Mouse (Mus musculus) hindbrain, embryonic 16.5 days (tissue): ENCODE measurements around the gene Npy4r. TPM values are rescaled to one million over a fixed set of nuclear protein-coding genes. Genes with fewer than 3 reads are reported as not detected.

Experiments
- ATAC-seq: fragments of 200-750 bp; cut with Nextera tagmentation; 2 replicates; pipeline ENCODE4 v1.8.0; 2017; ENCODE audit warnings: moderate TSS enrichment, moderate library complexity
- H3K27ac ChIP-seq: fragments of 300-500 bp; sonication (generic); 2 replicates; pipeline ENCODE4 v1.5.1; 2014; ENCODE audit warnings: low read depth, mild to moderate bottlenecking, control low read depth, low read length, moderate library complexity
- H3K27me3 ChIP-seq: fragments of 300-500 bp; sonication (generic); replicated peaks from 2 replicates; pipeline ENCODE4 v1.6.1; 2014; ENCODE audit warnings: low read length; ENCODE audit not compliant: control insufficient read depth, insufficient read depth
- H3K36me3 ChIP-seq: fragments of 300-500 bp; sonication (generic); 2 replicates; pipeline ENCODE4 v1.6.1; 2014; ENCODE audit warnings: mild to moderate bottlenecking, low read length, moderate library complexity, mixed read lengths; ENCODE audit not compliant: control insufficient read depth, insufficient read depth
- H3K4me1 ChIP-seq: fragments of 300-500 bp; sonication (generic); 2 replicates; pipeline ENCODE4 v1.6.1; 2014; ENCODE audit warnings: low read depth, low read length; ENCODE audit not compliant: control insufficient read depth, insufficient read depth
- H3K4me2 ChIP-seq: fragments of 300-500 bp; sonication (generic); 2 replicates; pipeline ENCODE4 v1.6.1; 2014; ENCODE audit warnings: mild to moderate bottlenecking, low read length, control low read depth, moderate library complexity
- H3K4me3 ChIP-seq: fragments of 300-500 bp; sonication (generic); 2 replicates; pipeline ENCODE4 v1.5.1; 2014; ENCODE audit warnings: mild to moderate bottlenecking, low read length, control low read depth, moderate library complexity
- H3K9ac ChIP-seq: fragments of 300-500 bp; sonication (generic); 2 replicates; pipeline ENCODE4 v1.6.1; 2014; ENCODE audit warnings: low read depth, mild to moderate bottlenecking, control low read depth, low read length, moderate library complexity
- H3K9me3 ChIP-seq: fragments of 300-500 bp; sonication (generic); 2 replicates; pipeline ENCODE4 v1.6.1; 2014; ENCODE audit warnings: mild to moderate bottlenecking, low read length, moderate library complexity; ENCODE audit not compliant: control insufficient read depth
- WGBS: fragments of 180-500 bp; shearing (Covaris S2); extraction: QIAGEN DNeasy Blood & Tissue Kit; methylation state at CpG from one replicate; pipeline ENCODE4 v1.1.7; 2014; 5-methylcytosine and 5-hydroxymethylcytosine counted together
- polyA plus RNA-seq: library from polyadenylated mRNA; unstranded; fragments of >200 nt; fragmentation: Nextera tagmentation; extraction: Ambion mirVana; gene quantifications from 2 replicates; pipeline ENCODE4 v1.2.1, GENCODE M21; 2015

The Npy4r gene
- polyA plus RNA-seq, 1 experiment from 2014 or later: 0.30 TPM

DNA sequence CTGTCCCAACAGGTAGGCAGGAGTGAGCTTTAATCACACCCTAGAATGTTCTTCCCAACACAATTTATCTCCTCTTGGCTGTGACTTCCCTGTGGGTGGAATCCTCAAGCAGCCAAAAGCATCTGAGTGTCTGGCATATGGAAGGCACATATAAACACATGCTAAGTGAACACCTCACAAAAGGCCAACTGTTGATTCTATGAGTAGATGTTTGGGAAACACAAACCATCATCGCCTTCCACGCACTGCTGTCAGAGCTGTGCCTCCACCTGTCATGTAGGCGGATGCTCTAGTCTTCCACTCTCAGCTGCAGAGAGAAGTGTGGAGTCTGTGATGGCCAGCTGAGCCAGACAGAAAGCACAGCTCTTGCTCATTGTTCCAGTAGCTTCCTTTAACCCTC is 27.1 kb upstream of the Npy4r start:
- no peak for ATAC-seq
- H3K27ac ChIP-seq: no peak overlapping the region
- no peaks in the 10 kb centered on the region for H3K4me1 ChIP-seq
- no peaks in the 10 kb centered on the region for H3K9me3 ChIP-seq
- H3K27me3 ChIP-seq: no peaks in the 10 kb centered on the region
- no peak overlapping the region for H3K4me3 ChIP-seq
- WGBS: 91% methylated on average over 3 of the region's 3 CpGs
- H3K4me2 ChIP-seq: no peak overlapping the region
- no peak overlapping the region for H3K9ac ChIP-seq
- H3K36me3 ChIP-seq: no peaks in the 10 kb centered on the region

DNA sequence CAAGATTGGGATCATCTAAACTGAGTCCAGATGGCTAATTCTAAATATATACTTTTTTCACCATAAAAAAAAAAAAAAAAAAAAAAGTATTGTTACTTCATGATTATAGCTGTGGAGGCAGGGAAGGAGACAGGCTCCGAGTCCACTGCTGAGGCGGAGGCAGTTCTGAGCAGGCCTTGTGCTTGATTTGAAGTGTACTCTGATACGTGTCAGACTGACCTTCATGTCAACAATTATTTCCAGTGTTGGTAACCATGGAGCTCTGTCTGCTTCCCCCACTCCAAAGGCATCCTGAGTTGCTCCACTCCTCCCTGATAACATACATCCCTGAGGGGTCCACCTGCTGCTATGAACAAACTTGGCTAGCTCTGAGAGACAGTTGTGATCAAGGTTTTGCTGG is 18.8 kb upstream of the Npy4r start:
- H3K4me2 ChIP-seq: no peak overlapping the region
- H3K27ac ChIP-seq: no peak overlapping the region
- WGBS: 87% methylated on average over 3 of the region's 3 CpGs

GRCm38 (mm10) chr14:34155752-34156151 is 3.5 kb upstream of the Npy4r start:
- no peak overlapping the region for H3K27ac ChIP-seq
- no peaks in the 10 kb centered on the region for H3K27me3 ChIP-seq
- no peak; the same call in 1 of the 2 replicates for ATAC-seq
- H3K36me3 ChIP-seq: no peaks in the 10 kb centered on the region
- H3K4me3 ChIP-seq: no peak overlapping the region
- 49% methylated on average over 12 of the region's 12 CpGs for WGBS
- no peaks in the 10 kb centered on the region for H3K9me3 ChIP-seq
- H3K4me1 ChIP-seq: no peaks in the 10 kb centered on the region
- H3K9ac ChIP-seq: no peak overlapping the region
- H3K4me2 ChIP-seq: no peak overlapping the region

More for the DNA sequence above, 18.8 kb upstream of the Npy4r start:
- no peaks in the 10 kb centered on the region for H3K27me3 ChIP-seq
- no peaks in the 10 kb centered on the region for H3K4me1 ChIP-seq
- no peaks in the 10 kb centered on the region for H3K36me3 ChIP-seq
- no peak overlapping the region for H3K9ac ChIP-seq
- H3K9me3 ChIP-seq: no peaks in the 10 kb centered on the region
- H3K4me3 ChIP-seq: no peak overlapping the region
- no peak for ATAC-seq

DNA sequence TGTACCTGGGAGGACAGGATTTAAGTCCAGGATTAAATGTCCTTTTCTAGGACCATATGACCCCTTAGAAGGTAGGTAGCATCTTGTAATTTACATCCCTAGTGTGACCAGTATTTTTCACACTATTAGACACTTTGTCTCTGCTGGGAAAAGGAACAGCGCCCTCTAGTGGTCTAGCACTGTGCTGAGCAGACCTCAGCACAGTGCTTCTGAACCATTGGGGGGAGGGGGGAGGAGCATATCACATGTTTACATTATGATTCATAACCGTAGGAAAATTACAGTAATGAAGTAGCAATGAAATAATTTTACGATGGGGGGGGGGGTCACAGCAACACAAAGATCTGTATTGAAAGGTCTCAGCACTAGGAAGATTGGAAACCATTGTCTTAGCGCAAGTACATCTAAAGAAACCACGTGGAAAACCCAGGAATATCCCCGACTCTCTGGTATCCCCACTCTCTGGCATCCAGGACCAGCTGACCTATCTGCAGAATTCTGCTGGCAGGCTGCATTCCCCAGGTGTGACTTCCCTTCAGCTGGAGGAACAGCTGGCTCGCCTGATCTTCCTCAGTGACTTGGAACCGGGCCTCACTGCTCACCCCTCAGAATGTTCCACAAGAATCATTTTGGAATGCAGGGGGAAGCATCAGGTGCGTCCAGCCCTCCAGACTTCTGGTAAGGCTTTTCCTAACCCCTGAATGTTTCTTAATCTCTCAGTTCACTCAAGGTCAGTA is 2.5 kb upstream of the Npy4r start:
- Histone ChIP-seq H3K4me2 (no peak overlapping the region), H3K27me3 (no peaks in the 10 kb centered on the region), H3K9ac (no peak overlapping the region), H3K9me3 (no peaks in the 10 kb centered on the region), H3K4me1 (no peaks in the 10 kb centered on the region), H3K27ac (no peak overlapping the region), H3K36me3 (no peaks in the 10 kb centered on the region), H3K4me3 (no peak overlapping the region)
- 57% methylated on average over 9 of the region's 9 CpGs for WGBS
- ATAC-seq: peak; percentile 85

DNA sequence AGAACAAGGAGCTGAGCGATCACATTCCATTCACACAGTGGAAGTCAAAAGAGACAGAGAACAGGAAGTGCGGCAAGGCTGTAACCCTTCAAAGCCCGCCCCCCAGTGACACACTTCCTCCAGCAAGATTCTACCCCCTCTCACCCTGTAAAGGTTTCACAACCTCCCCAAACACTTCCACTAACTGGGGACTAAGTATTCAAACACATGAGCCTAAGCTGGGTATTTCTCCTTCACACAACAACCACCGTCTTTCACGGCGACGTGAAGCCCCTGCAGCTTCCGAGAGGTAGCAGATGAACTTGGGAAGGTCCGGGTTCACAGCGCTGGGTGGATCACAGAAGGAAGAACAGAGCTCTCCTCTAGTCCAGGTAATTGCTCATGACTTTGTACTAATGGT is 9.4 kb downstream of the Npy4r start:
- Histone ChIP-seq H3K9ac (no peak overlapping the region), H3K27me3 (no peaks in the 10 kb centered on the region), H3K4me1 (no peaks in the 10 kb centered on the region), H3K36me3 (no peaks in the 10 kb centered on the region), H3K4me2 (no peak overlapping the region), H3K9me3 (no peaks in the 10 kb centered on the region), H3K4me3 (no peak overlapping the region), H3K27ac (no peak overlapping the region)
- 88% methylated on average over 10 of the region's 10 CpGs for WGBS
- ATAC-seq: no peak

DNA sequence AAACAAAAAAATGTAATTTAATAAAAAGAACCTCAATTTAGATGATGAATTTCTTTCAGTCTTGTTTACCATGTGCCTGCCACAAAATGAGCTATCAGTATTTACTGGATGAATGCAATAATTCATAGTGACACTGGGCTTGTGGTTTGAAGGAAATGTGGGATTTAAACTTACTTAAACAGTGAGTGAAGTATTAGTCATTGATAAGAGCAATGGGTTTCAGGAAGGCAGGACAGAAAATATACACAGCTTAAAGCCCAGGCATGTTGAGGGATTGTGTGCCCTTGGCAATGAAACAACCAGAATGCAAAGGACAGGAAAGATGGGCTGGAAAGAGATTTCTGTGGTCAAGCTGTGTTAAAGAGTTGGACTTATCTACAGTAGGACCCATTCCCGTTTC is 10.0 kb downstream of the Npy4r start:
- no peak overlapping the region for H3K27ac ChIP-seq
- 92% methylated on average over 1 of the region's 1 CpGs for WGBS

DNA sequence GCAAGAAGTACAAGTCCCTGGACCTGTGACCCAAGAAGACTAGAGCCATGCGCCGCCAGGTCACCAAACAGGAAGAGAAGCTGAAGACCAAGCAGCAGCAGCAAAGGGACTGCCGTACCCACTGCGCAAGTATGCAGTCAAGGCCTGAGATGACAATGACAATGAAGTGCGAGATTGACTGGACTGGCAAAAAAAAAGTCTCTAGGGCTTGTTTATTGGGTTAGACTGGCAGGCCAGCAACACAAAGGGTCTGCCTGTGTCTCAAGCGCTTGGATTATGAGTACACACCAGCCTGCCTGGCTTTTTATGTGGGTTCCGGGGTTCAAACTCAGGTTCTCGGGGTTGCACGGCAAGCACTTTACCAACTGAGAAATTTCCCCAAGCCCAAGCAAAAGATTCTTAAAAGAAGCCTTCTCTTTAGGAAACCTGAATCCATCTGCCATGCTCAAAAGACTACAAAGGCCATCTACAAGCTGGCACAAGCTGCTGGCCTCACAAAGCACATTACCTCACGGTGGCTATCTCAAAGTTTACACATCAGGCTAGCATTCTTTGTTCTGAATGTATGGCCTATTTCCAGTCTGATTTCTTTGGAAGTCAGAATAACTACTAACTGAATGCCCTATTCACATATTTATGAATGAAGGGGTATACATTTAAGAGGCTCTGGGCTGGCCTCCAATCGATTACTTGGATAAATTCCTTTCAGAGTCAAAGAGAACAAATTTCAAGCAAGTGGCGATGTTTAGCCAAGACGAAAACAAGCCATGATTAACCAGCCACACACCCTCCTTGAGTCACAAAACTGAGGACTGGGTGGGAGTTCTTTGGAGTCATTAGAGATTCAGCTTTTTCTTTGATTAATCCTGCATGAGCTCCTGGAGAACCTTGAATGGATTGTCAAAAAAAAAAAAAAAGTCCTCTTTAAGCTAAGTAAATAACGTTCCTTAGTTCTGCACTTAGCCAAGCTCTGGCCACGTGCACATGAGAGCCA is 12.3 kb downstream of the Npy4r start:
- Histone ChIP-seq H3K9ac (no peak overlapping the region), H3K27ac (no peak overlapping the region), H3K4me1 (no peaks in the 10 kb centered on the region), H3K36me3 (no peaks in the 10 kb centered on the region), H3K4me3 (no peak overlapping the region), H3K9me3 (no peaks in the 10 kb centered on the region), H3K4me2 (no peak overlapping the region), H3K27me3 (no peaks in the 10 kb centered on the region)
- WGBS: 70% methylated on average over 15 of the region's 15 CpGs
- ATAC-seq: no peak

More for the DNA sequence above, 10.0 kb downstream of the Npy4r start:
- ATAC-seq: no peak
- Histone ChIP-seq H3K9ac (no peak overlapping the region), H3K36me3 (no peaks in the 10 kb centered on the region), H3K4me1 (no peaks in the 10 kb centered on the region), H3K9me3 (no peaks in the 10 kb centered on the region), H3K4me2 (no peak overlapping the region), H3K27me3 (no peaks in the 10 kb centered on the region), H3K4me3 (no peak overlapping the region)

DNA sequence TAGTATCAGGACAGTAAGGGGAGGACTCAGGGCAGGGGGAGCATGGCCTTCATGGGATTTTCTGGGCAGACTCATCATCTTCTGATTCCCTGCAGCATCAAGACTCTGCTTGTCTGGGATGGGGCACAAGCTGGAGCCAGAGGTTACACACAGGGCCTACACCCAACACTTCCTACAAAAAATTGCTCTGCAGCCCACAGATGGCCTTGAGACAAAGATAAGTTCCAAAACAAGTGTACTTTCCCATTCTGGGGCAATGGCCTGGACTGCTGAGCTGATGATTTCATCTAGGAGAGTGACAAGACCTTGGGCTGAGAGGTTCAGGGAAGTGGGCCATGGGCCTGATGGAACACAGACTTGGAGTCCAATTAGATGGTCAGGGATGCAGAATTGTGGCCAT is 16.9 kb downstream of the Npy4r start:
- Histone ChIP-seq H3K4me1 (no peaks in the 10 kb centered on the region), H3K27ac (no peak overlapping the region), H3K27me3 (no peaks in the 10 kb centered on the region), H3K36me3 (no peaks in the 10 kb centered on the region), H3K9me3 (no peaks in the 10 kb centered on the region), H3K4me2 (no peak overlapping the region), H3K4me3 (no peak overlapping the region), H3K9ac (no peak overlapping the region)
- ATAC-seq: no peak

- H3K9me3 ChIP-seq: no peaks in the 10 kb centered on the region
- no peaks in the 10 kb centered on the region for H3K36me3 ChIP-seq
- H3K4me3 ChIP-seq: no peak overlapping the region
- H3K4me1 ChIP-seq: no peaks in the 10 kb centered on the region
- no peak overlapping the region for H3K27ac ChIP-seq
- no peak for ATAC-seq
- no peak overlapping the region for H3K4me2 ChIP-seq
- 71% methylated on average over 6 of the region's 6 CpGs for WGBS
- no peaks in the 10 kb centered on the region for H3K27me3 ChIP-seq
- no peak overlapping the region for H3K9ac ChIP-seq
These were observed 21.1 kb downstream of the Npy4r start for GRCm38 (mm10) chr14:34131216-34131615.
